Mouse (Mus musculus): ENCODE results near the gene Nudt8.

GRCm38 (mm10) chr19:4027576-4027975 is 27.2 kb downstream of the Nudt8 start:
- TF ChIP-seq POLR2A (IDR thresholded peaks at IDR 0.05; ENCODE audit: low read depth, low read length) (no peak), CTCF (IDR thresholded peaks at IDR 0.05; ENCODE audit: borderline replicate concordance, insufficient read depth, low read length) (no peak)
